Mouse (Mus musculus) heart, adult 2 months (tissue): ENCODE data around the gene Map7. TPM values are rescaled to one million over a fixed set of nuclear protein-coding genes. Genes with fewer than 3 reads are reported as not detected.

Source experiments
- DNase-seq, 2 experiments: peaks; one replicate each; pipeline ENCODE4 v3.0.0; 2021
- H3K27ac ChIP-seq: fragments of 200-600 bp; 2 replicates; pipeline ENCODE4 v1.8.1; 2022
- H3K27me3 ChIP-seq: fragments of 200-500 bp; 2 replicates; pipeline ENCODE4 v1.6.1; 2012; ENCODE audit warnings: mild to moderate bottlenecking, low read length, inconsistent platforms, mixed read lengths; ENCODE audit not compliant: control insufficient read depth, insufficient read depth
- H3K36me3 ChIP-seq: fragments of 200-500 bp; 2 replicates; pipeline ENCODE4 v1.6.1; 2012; ENCODE audit warnings: low read length, inconsistent platforms; ENCODE audit not compliant: control insufficient read depth, insufficient read depth
- H3K4me1 ChIP-seq: fragments of 200-500 bp; 2 replicates; pipeline ENCODE4 v1.6.1; 2011; ENCODE audit warnings: low read length; ENCODE audit not compliant: control insufficient read depth, insufficient read depth
- H3K4me3 ChIP-seq: fragments of 200-600 bp; 2 replicates; pipeline ENCODE4 v1.8.1; 2022
- H3K79me2 ChIP-seq: fragments of 200-500 bp; replicated peaks from 2 replicates; pipeline ENCODE4 v1.6.1; 2012; ENCODE audit warnings: mild to moderate bottlenecking, inconsistent platforms, low read length, moderate library complexity, mixed read lengths; ENCODE audit not compliant: control insufficient read depth, insufficient read depth
- H3K9ac ChIP-seq: fragments of 200-500 bp; 2 replicates; pipeline ENCODE4 v1.6.1; 2012; ENCODE audit warnings: low read depth, mild to moderate bottlenecking, control low read depth, inconsistent platforms, low read length, mixed read lengths
- CTCF ChIP-seq: fragments of 200-600 bp; IDR thresholded peaks from 2 replicates; pipeline ENCODE4 v1.8.1; 2022; ENCODE audit warnings: antibody characterized with exemption, mild to moderate bottlenecking, moderate library complexity
- EP300 ChIP-seq: fragments of 200-500 bp; IDR thresholded peaks from 2 replicates; pipeline ENCODE4 v1.6.1; 2011; ENCODE audit warnings: low read depth, low read length, control low read depth; ENCODE audit not compliant: insufficient read depth
- POLR2A ChIP-seq: fragments of 200-500 bp; IDR thresholded peaks from 2 replicates; pipeline ENCODE4 v1.6.1; 2011; ENCODE audit warnings: mild to moderate bottlenecking, low read depth, low read length, control low read depth; ENCODE audit not compliant: insufficient read depth
- WGBS: fragments of 180-500 bp; shearing (Covaris S2); methylation state at CpG from one replicate; pipeline ENCODE4 v1.1.7; 2018; 5-methylcytosine and 5-hydroxymethylcytosine counted together
- intact Hi-C: fragments of 180-260 bp; cut with DNase I; formaldehyde crosslinking; loops from one replicate; pipeline ENCODE4 v1.15.1; 2025
- polyA plus RNA-seq: library from polyadenylated mRNA; depleted of rRNA; stranded (reverse); fragments of >200 nt; gene quantifications from 2 replicates; pipeline ENCODE4 v1.2.3, GENCODE M21; 2012
- total RNA-seq, 2 experiments: library from RNA; stranded (reverse); gene quantifications; 2 replicates each; pipeline ENCODE4 v1.2.3; 2021

Gene Map7
- total and polyA plus RNA-seq, 3 experiments: 6.6 to 19.3 (median 17.9) TPM

DNA sequence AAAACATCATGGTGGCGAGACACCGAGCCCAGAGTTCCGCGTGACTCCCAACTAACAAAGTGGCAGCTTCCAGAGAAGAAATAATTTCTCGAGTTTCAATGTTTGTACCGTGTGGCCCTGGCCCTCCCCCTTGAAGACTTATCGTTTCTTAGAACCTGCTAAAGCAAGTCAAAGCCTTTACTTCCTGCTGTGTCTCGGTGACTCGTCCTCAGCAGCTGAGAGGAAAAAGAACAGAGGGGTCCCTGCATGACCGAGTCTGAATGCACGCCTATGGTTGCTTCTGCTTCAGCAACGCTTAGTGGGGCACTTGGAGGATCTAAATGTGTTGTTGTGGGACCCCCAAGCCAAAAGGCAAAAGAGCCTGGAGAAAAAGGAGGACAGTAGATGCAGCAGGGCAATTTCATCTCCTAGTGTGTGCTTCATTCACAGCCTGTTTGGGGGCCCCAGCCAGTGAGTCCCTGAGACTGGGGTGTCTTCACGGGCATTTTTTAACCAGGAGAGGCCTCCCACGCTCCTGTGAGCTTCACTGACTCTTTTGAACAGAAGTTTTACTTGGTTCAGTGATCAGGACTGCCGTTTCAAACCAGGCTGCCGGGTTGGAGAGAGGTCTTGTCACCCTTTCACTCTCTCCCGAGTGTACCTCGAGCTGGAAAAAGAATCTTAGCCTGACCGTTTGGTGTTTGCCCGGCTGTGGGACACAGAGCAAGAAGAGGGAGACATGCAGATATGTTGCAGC is 56.6 kb downstream of the Map7 start:
- Histone ChIP-seq H3K79me2 (no peaks in the 10 kb centered on the region), H3K36me3 (no peaks in the 10 kb centered on the region), H3K9ac (no peak overlapping the region), H3K4me1 (no peaks in the 10 kb centered on the region), H3K4me3 (no peak overlapping the region), H3K27ac (no peak overlapping the region), H3K27me3 (no peaks in the 10 kb centered on the region)
- WGBS: 65% methylated on average over 20 of the region's 20 CpGs
- TF ChIP-seq EP300 (no peak), CTCF (no peak), POLR2A (no peak)
- DNase-seq: no peak
- intact Hi-C loops: no loop called here

DNA sequence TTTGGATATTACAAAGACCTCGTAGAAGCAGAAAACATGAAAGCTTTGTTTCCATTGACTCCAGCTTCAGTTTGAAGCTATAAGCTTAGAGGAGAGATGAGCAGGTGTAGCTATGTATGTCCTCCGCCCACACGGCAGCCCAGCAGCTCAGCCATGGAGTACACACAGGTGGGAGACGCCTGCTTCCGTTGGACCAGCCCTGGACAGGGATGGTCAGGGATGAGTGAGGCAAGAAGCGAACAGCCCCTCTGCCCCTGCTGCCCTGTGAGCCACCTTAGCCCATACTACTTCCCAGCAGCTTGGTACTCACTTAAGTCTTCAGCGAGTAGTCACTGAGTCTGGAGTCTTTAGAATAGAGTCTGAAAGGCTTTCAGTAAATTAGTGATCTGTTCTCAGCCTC is 58.7 kb downstream of the Map7 start:
- no peak for DNase-seq
- Histone ChIP-seq H3K36me3 (no peaks in the 10 kb centered on the region), H3K27ac (no peak overlapping the region), H3K27me3 (no peaks in the 10 kb centered on the region), H3K4me3 (no peak overlapping the region), H3K9ac (no peak overlapping the region), H3K79me2 (peaks cover 1% of the 10 kb centered on the region; the same call in 1 of the 2 replicates), H3K4me1 (no peaks in the 10 kb centered on the region)
- intact Hi-C loops: no loop called here
- TF ChIP-seq POLR2A: no peak
- no peak for TF ChIP-seq EP300
- TF ChIP-seq CTCF: no peak
- WGBS: 83% methylated on average over 7 of the region's 7 CpGs

DNA sequence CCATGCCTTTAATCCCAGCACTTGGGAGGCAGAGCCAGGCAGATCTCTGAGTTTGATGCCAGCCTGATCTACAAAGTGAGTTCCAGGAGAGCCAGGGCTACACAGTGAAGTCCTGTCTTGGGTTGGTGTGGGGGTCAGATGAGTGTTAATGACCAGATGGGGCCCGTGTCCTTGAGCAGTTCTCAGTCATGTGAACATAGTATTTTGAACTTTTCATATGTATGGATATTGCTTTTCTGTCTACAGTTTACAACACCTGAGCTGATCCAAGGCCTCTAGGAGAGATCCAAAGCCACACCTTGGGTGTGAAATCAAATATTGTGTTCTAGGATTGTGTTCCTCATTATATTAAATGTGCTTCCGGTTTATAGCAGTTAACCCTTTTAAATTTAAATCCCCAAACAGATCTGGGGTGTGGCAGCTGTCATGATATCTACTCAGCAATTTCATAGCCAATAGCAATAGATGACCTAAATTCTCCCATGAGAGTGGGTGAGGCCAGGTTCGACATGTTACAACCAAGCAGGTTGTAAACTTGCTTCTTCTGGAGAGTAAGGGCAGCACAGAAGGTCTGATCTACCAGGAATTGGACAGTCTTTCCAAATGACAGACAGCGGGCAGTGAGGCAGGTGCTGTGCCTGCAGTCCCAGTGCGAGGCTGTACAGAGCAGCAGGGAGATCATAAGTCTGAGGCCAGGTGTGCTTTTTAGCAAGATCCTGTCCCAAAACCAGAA is 61.5 kb downstream of the Map7 start:
- DNase-seq: no peak
- intact Hi-C loops: no loop called here
- Histone ChIP-seq H3K79me2 (peaks cover 1% of the 10 kb centered on the region; the same call in 1 of the 2 replicates), H3K4me1 (no peaks in the 10 kb centered on the region), H3K27me3 (no peaks in the 10 kb centered on the region), H3K36me3 (no peaks in the 10 kb centered on the region), H3K4me3 (no peak overlapping the region), H3K27ac (no peak overlapping the region), H3K9ac (no peak overlapping the region)
- TF ChIP-seq POLR2A: no peak
- no peak for TF ChIP-seq EP300
- TF ChIP-seq CTCF: no peak
- WGBS: 85% methylated on average over 5 of the region's 5 CpGs

DNA sequence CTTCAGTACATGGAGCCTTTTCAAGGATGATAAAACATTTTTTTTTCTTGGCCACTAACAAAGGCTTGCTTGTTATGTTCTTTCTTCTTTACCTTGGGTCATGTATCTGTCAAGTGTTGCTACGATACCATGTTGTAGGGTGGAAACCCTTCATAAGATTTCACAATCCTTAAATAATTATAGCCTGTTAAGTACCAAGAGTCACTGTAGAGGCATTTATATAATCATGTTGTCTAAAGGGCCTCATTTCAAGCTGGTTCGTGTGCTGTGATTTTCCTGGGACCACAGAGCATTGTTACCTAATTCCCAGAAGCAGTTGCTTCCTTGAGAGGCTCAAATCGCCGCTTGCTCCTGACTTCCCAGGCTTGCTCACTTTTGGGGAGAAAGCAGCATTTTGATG is 66.1 kb downstream of the Map7 start:
- Histone ChIP-seq H3K4me1 (no peaks in the 10 kb centered on the region), H3K4me3 (no peak overlapping the region), H3K27ac (no peak overlapping the region), H3K36me3 (no peaks in the 10 kb centered on the region), H3K9ac (no peak overlapping the region), H3K79me2 (peaks cover 1% of the 10 kb centered on the region; the same call in 1 of the 2 replicates), H3K27me3 (no peaks in the 10 kb centered on the region)
- TF ChIP-seq CTCF (no peak), POLR2A (no peak)
- intact Hi-C loops: no loop called here
- WGBS: 81% methylated on average over 4 of the region's 4 CpGs
- DNase-seq: no peak

DNA sequence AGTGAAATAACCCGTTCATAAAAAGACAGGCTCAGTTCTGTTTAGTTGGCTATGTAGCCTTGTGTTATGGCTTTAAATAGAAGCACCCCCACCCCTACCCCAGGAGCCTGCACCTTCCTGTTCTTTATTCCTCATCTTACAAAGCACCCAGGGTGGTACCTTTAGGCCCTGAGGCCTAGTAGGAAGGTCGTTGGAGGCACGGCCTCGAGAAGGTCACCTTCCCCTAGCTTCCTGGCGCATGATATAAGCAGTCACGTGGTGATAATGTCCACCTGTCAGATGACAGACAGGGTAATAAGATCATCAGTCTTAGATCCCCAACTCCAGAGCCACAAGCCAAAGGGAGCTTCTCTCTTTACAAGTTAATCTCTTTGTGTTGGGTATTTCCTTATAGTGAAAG is 68.7 kb downstream of the Map7 start:
- H3K27ac ChIP-seq: no peak overlapping the region
- no peak for DNase-seq
- H3K9ac ChIP-seq: no peak overlapping the region
- no peak for TF ChIP-seq EP300
- no peak for TF ChIP-seq POLR2A
- TF ChIP-seq CTCF: no peak
- no peaks in the 10 kb centered on the region for H3K79me2 ChIP-seq
- WGBS: 72% methylated on average over 6 of the region's 6 CpGs
- H3K4me1 ChIP-seq: peaks cover 1% of the 10 kb centered on the region; the same call in 1 of the 2 replicates
- intact Hi-C loops: no loop called here
- no peaks in the 10 kb centered on the region for H3K27me3 ChIP-seq
- H3K4me3 ChIP-seq: no peak overlapping the region
- no peaks in the 10 kb centered on the region for H3K36me3 ChIP-seq

DNA sequence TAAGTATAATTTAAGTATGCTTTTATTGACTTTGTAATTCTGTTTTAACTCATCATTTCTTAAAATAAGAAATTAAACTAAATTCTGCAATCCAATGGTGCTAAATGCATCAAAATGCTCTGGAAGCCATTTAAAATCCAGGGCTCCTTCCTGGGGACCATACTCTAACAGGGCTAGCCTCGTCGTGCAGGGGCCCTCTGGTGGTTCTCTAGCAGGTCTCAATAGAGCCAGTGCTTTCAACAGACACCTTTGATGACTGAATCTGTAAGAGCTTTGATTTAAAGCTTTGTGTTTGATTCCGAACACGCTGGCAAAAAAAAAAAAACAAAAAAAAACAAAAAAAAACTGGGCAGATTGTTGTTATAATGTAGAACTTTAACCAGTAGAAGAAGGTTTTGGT is 70.6 kb downstream of the Map7 start:
- intact Hi-C loops: no loop called here

More for the DNA sequence above, 70.6 kb downstream of the Map7 start:
- no peak overlapping the region for H3K9ac ChIP-seq
- H3K4me1 ChIP-seq: peaks cover 1% of the 10 kb centered on the region; the same call in 1 of the 2 replicates
- no peak for DNase-seq
- no peaks in the 10 kb centered on the region for H3K36me3 ChIP-seq
- H3K27me3 ChIP-seq: no peaks in the 10 kb centered on the region
- TF ChIP-seq POLR2A: no peak
- no peak for TF ChIP-seq EP300
- TF ChIP-seq CTCF: 0 out of 2 replicates have a peak, but pooled peaks have one; percentile 2
- 90% methylated on average over 4 of the region's 4 CpGs for WGBS
- no peak overlapping the region for H3K27ac ChIP-seq
- no peaks in the 10 kb centered on the region for H3K79me2 ChIP-seq
- H3K4me3 ChIP-seq: no peak overlapping the region
